Mouse (Mus musculus) inflammation-experienced regulatory T-cells, adult 16 weeks (primary cell): ENCODE measurements around the gene Olfr140. TPM values are rescaled to one million over a fixed set of nuclear protein-coding genes. Genes with fewer than 3 reads are reported as not detected.

Experiments used
- polyA plus RNA-seq: library from polyadenylated mRNA; unstranded; fragments of 100-300 nt; shearing (Covaris generic); gene quantifications from one replicate; pipeline ENCODE4 v1.2.1, GENCODE M21; 2017

Olfr140 gene
- polyA plus RNA-seq: not detected

GRCm38 (mm10) chr2:90063494-90063893 is at the start of gene Olfr140:
TSS of gene Olfr140 (minus strand) at chr2:90063594.

DNA sequence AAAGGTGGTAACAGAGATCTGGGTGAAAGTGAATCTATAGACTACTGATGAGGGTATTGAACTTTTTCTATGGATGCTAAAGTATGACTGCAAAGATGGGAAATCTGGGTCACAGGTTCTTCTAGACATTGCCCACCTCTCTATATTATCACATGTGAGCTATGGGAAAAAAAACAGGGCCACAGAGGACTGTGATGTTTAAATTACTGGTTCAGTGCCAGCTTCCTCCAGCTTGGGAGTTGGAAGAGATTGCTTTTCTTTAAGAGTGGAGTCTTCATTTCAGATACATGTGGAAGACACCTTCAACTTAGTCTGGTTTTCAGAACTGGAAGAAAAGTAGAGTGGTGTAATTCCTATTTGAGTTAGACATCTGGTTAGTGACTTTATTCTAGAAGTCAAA is 28.4 kb downstream of the Olfr140 start, which contains the start of gene Olfr1265:
Gene Olfr1265, plus strand, starts transcription at position 301 of the 400 bp plus-strand sequence.

DNA sequence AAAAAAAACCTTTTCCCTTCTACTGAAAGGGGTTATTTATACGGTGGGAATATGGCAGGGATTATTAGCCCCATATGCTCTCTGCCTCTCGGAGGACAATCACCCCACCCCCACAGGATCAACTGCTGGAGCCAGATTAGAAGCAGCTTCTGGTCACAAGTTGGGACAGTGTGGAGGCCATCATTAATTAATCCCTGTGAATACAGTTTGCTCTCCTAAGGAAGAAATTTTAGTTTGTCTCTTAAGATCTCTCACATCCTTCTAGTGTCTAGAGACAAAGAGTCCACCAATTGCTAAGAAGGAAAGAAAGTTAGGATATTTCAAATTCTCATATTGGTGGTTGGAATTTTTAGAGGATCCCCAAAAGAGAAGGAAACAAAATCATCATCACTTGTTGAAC is 37.9 kb downstream of the Olfr140 start, which contains the start of gene Olfr1264:
Gene Olfr1264, minus strand, starts transcription at position 101 of the 400 bp plus-strand sequence.

DNA sequence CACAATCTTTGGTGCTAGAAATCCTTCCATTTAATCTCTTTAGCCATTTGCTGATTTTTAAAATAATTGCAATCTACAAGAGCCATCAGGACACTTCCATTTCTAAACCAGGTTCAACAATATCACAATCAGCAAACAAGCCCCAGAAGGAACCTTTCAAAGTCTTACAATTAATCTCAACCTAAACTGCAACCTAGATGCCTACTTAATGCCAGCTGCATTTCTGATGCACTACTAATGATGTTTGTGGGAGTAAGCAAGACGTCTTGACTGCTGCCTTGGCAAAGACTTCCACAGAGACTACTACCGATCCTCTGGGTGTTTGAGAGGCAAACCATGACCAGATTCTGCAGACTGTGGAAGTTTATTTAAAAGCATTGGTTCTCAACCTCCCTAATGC is 51.6 kb downstream of the Olfr140 start, which contains the start of gene Olfr1263:
Gene Olfr1263, plus strand, starts transcription at position 301 of the 400 bp plus-strand sequence.

GRCm38 (mm10) chr2:89999845-90000244 is 63.5 kb downstream of the Olfr140 start, which contains the start of gene Olfr1262:
TSS of gene Olfr1262 (plus strand) at chr2:90000145.

Other genes starting within 250 kb of the Olfr140 start
- not detected for gene Olfr1256, start 222.0 kb downstream of the Olfr140 start, polyA plus RNA-seq
- not detected for gene Olfr48, start 215.4 kb downstream of the Olfr140 start, polyA plus RNA-seq
- gene Olfr1257, start 185.2 kb downstream of the Olfr140 start, polyA plus RNA-seq: not detected
- 0.11 TPM for gene Olfr1258, start 136.3 kb downstream of the Olfr140 start, polyA plus RNA-seq
- not detected for gene Olfr1259, start 114.9 kb downstream of the Olfr140 start, polyA plus RNA-seq
- gene Olfr1260, start 89.3 kb downstream of the Olfr140 start, polyA plus RNA-seq: not detected
- gene Olfr1261, start 72.4 kb downstream of the Olfr140 start, polyA plus RNA-seq: not detected
- not detected for gene Olfr1262, start 63.4 kb downstream of the Olfr140 start, polyA plus RNA-seq
- not detected for gene Olfr1263, start 51.5 kb downstream of the Olfr140 start, polyA plus RNA-seq
- gene Olfr1264, start 38.0 kb downstream of the Olfr140 start, polyA plus RNA-seq: not detected
- not detected for gene Olfr1265, start 28.3 kb downstream of the Olfr140 start, polyA plus RNA-seq
- not detected for gene Olfr1269, start 57.8 kb upstream of the Olfr140 start, polyA plus RNA-seq
- gene Olfr32, start 78.7 kb upstream of the Olfr140 start, polyA plus RNA-seq: not detected
- not detected for gene Olfr1270, start 89.5 kb upstream of the Olfr140 start, polyA plus RNA-seq
- gene Olfr1506, start 160.9 kb upstream of the Olfr140 start, polyA plus RNA-seq: not detected
- not detected for gene Olfr142, start 194.0 kb upstream of the Olfr140 start, polyA plus RNA-seq
- gene Olfr1271, start 207.4 kb upstream of the Olfr140 start, polyA plus RNA-seq: 0.05 TPM
- not detected for gene Olfr1272, start 229.2 kb upstream of the Olfr140 start, polyA plus RNA-seq